In the genomic region with DNA sequence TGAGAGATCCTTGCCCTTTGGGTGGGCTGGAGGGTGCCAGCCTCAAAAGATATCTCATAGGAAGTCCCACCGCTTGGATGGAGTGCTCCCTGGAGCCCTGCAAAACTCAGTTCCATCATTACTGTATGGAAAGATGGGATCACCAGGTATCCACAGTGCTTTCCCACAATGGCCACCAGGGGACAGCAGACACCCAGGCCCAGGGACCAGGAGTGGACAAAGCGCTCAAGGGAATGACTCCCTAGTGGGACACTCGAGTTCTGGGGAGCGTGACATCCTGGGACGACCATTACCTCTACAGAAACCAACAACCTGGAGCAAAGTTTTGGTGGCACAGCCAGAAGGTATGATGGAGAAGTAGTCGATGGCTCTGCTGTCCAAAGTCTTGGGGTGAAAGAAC, we compare ENCODE assay signal across 11 mouse cellular contexts. TPM values are rescaled to one million over a fixed set of nuclear protein-coding genes. Genes with fewer than 3 reads are reported as not detected.
DNase-seq lines count a peak whose midpoint lies in the region; ATAC-seq and TF ChIP-seq lines count a peak whose summit lies in the region.
"Had no signal": no experiment of that assay in that cellular context is flagged by ENCODE, and none has a peak within 500 bp of the region (broad histone marks: within the 10 kb centered on the region; RNA-seq: fewer than 3 reads in every experiment).

No protein-coding gene starts in this region.

- intact Hi-C loops in heart, postnatal 10 days (cut with DNase I): loop anchor here (1.0 kb wide), 1 partner anchor 91 kb away; no protein-coding TSS in a partner anchor

- H3K4me2 ChIP-seq in hindbrain, embryonic 12.5 days (replicated peaks): no peak overlapping the region
- H3K4me2 ChIP-seq in CH12.LX (ENCODE audit: insufficient read depth, low read depth, poor library complexity, severe bottlenecking): no peak overlapping the region
- H3K4me2 ChIP-seq: embryonic facial prominence, embryonic 13.5 days had no signal

- no peak overlapping the region for H3K27ac ChIP-seq in hindbrain, embryonic 10.5 days
- no peak overlapping the region for H3K27ac ChIP-seq in hindbrain, embryonic 12.5 days
- H3K27ac ChIP-seq in CH12.LX (ENCODE audit: insufficient read depth, low read depth): no peak overlapping the region
- H3K27ac ChIP-seq: embryonic facial prominence, embryonic 13.5 days had no signal

- dilution Hi-C loops in CH12.LX (cut with MboI; ENCODE audit: extremely low pct_ligation_motif_present, extremely low pct_unique_long_range_greater_than_20kb, low sequenced_read_pairs): no loop called here

- no peaks in the 10 kb centered on the region for H3K4me1 ChIP-seq in hindbrain, embryonic 10.5 days (replicated peaks)
- H3K4me1 ChIP-seq in hindbrain, embryonic 12.5 days: no peaks in the 10 kb centered on the region
- peaks cover 0 to 2% of the 10 kb centered on the region in 2 experiments; a peak in 1 of 4 replicates for H3K4me1 ChIP-seq in CH12.LX (ENCODE audit: control insufficient read depth in 1 of 2, insufficient read depth in 2 of 2)
- H3K4me1 ChIP-seq: embryonic facial prominence, embryonic 13.5 days had no signal

- peak; percentile 75 to 85 for TF ChIP-seq CTCF in CH12.LX (conservative IDR thresholded peaks at IDR 0.05 in 1 of 2, IDR thresholded peaks at IDR 0.05 in 1 of 2; ENCODE audit: low read depth in 2 of 2, low read length in 2 of 2)

- no peak for TF ChIP-seq POLR2A in CH12.LX (IDR thresholded peaks at IDR 0.05; ENCODE audit: low read depth, low read length)

- no peaks in the 10 kb centered on the region for H3K36me3 ChIP-seq in hindbrain, embryonic 10.5 days
- H3K36me3 ChIP-seq in hindbrain, embryonic 12.5 days: no peaks in the 10 kb centered on the region
- no peaks in the 10 kb centered on the region for H3K36me3 ChIP-seq in CH12.LX (replicated peaks in 1 of 2; ENCODE audit: control insufficient read depth in 1 of 2, insufficient read depth in 1 of 2, low read length in 1 of 2)
- H3K36me3 ChIP-seq: embryonic facial prominence, embryonic 13.5 days had no signal

- in situ Hi-C loops in CH12.LX (cut with MboI; ENCODE audit: low pct_ligation_motif_present, low pct_unique_long_range_greater_than_20kb, low sequenced_read_pairs): loop anchor here (25.0 kb wide), 2 partner anchors 336 to 536 kb away; a partner anchor contains a TSS

- no peaks in the 10 kb centered on the region for H3K9me3 ChIP-seq in hindbrain, embryonic 10.5 days
- H3K9me3 ChIP-seq in hindbrain, embryonic 12.5 days (replicated peaks): no peaks in the 10 kb centered on the region
- no peaks in the 10 kb centered on the region for H3K9me3 ChIP-seq in CH12.LX (replicated peaks; ENCODE audit: low read length)
- H3K9me3 ChIP-seq: embryonic facial prominence, embryonic 13.5 days had no signal

- no peak for TF ChIP-seq EP300 in CH12.LX (IDR thresholded peaks at IDR 0.05; ENCODE audit: low read length)

- H3K27me3 ChIP-seq in hindbrain, embryonic 10.5 days (ENCODE audit: insufficient read depth, poor library complexity, severe bottlenecking): peaks cover 55% of the 10 kb centered on the region
- peaks cover 19% of the 10 kb centered on the region; the same call in 1 of the 2 replicates for H3K27me3 ChIP-seq in hindbrain, embryonic 12.5 days
- H3K27me3 ChIP-seq in CH12.LX (replicated peaks): peaks cover 83% of the 10 kb centered on the region

- no peaks in the 10 kb centered on the region for H3K79me2 ChIP-seq in CH12.LX (replicated peaks; ENCODE audit: control insufficient read depth, extremely low read depth, insufficient read depth, poor library complexity, severe bottlenecking)

- no peak overlapping the region for H3K4me3 ChIP-seq in hindbrain, embryonic 10.5 days
- no peak overlapping the region for H3K4me3 ChIP-seq in hindbrain, embryonic 12.5 days
- no peak overlapping the region for H3K4me3 ChIP-seq in CH12.LX (replicated peaks in 1 of 3; ENCODE audit: low read depth in 2 of 3, low read length in 2 of 3, poor library complexity in 1 of 3)
- H3K4me3 ChIP-seq: embryonic facial prominence, embryonic 13.5 days had no signal

- ATAC-seq in hindbrain, embryonic 12.5 days (ENCODE audit: low FRiP score): no peak

- peak; percentile 56 for TF ChIP-seq RAD21 in CH12.LX (IDR thresholded peaks at IDR 0.05; ENCODE audit: low read depth, low read length)

- H3K9ac ChIP-seq in hindbrain, embryonic 12.5 days: no peak overlapping the region
- no peak overlapping the region for H3K9ac ChIP-seq in CH12.LX (ENCODE audit: insufficient read depth, low read depth)
- H3K9ac ChIP-seq: embryonic facial prominence, embryonic 13.5 days had no signal

- DNase-seq in hindbrain, embryonic 10.5 days (ENCODE audit: low spot score): peak; percentile 37
- DNase-seq in CH12.LX (ENCODE audit: extremely low read depth): no peak
- peak; percentile 66 for DNase-seq in adipocyte (ENCODE audit: low spot score)
- DNase-seq in heart, postnatal 10 days: peak; percentile 39 to 67
- peak; percentile 26 to 36 for DNase-seq in lung, adult 18-20 months
- DNase-seq in testis, postnatal 10 days (ENCODE audit: low spot score): peak; percentile 69
- no peak for DNase-seq in gastrocnemius, postnatal 4 days (ENCODE audit: low spot score in 2 of 2)

- 42% methylated on average over 6 of the region's 6 CpGs for WGBS in hindbrain, embryonic 10.5 days
- WGBS in hindbrain, embryonic 12.5 days: 45% methylated on average over 6 of the region's 6 CpGs

TF ChIP-seq in CH12.LX, 34 proteins besides CTCF, POLR2A, EP300 and RAD21:
- TF ChIP-seq MAX (IDR thresholded peaks at IDR 0.05; ENCODE audit: low read length) (no peak), TCF12 (IDR thresholded peaks at IDR 0.05; ENCODE audit: low read depth, low read length) (0 out of 2 replicates have a peak, but pooled peaks have one; percentile 12), SMC3 (IDR thresholded peaks at IDR 0.05; ENCODE audit: low read depth, low read length) (peak; percentile 71)
TF ChIP-seq in CH12.LX: peak in this region for 2.

RNA-seq across cellular contexts. Expression of a gene that starts 8.7 kb away (rescaled TPM):
- 0.50 and 1.7 TPM in 2 replicates for polyA plus RNA-seq in hindbrain, embryonic 10.5 days (2016; fragmentation: Nextera tagmentation; extraction: Ambion mirVana)
- 0.85 and 1.9 TPM in 2 replicates for polyA plus RNA-seq in hindbrain, embryonic 12.5 days (2016; fragmentation: Nextera tagmentation; extraction: Ambion mirVana)
- total RNA-seq in CH12.LX (2012; rRNA removed) (not detected in 2 replicates), CH12.LX (2014; rRNA removed) (0.04 TPM in 1 of 2 replicates, not detected in the other)
- polyA plus RNA-seq in CH12.LX (2012; ENCODE audit: insufficient read length, low read depth): not detected in 2 replicates
- under 1 TPM in 1 of 2 experiments, not detected in 1; 0.05 TPM for total RNA-seq in heart, postnatal 10 days (2021)
- not detected for total RNA-seq in gastrocnemius, postnatal 4 days (2021)
- polyA plus RNA-seq: embryonic facial prominence, embryonic 13.5 days had no signal

RNA-seq across cellular contexts. Expression of a gene that starts 24.8 kb away (rescaled TPM):
- 0.12 TPM in 2 replicates for polyA plus RNA-seq in hindbrain, embryonic 10.5 days (2016; fragmentation: Nextera tagmentation; extraction: Ambion mirVana)
- 0.14 and 0.83 TPM in 2 replicates for polyA plus RNA-seq in hindbrain, embryonic 12.5 days (2016; fragmentation: Nextera tagmentation; extraction: Ambion mirVana)
- not detected in 2 replicates for total RNA-seq in CH12.LX (2012; rRNA removed)
- not detected in 2 replicates for total RNA-seq in CH12.LX (2014; rRNA removed)
- polyA plus RNA-seq in CH12.LX (2012; ENCODE audit: insufficient read length, low read depth): not detected in 2 replicates
- total RNA-seq in heart, postnatal 10 days (2021): under 1 TPM in 1 of 2 experiments, not detected in 1; 0.14 TPM
- under 1 TPM; 0.15 to 0.21 TPM for total RNA-seq in gastrocnemius, postnatal 4 days (2021)

RNA-seq across cellular contexts. Expression of a gene that starts 33.8 kb away (rescaled TPM):
- not detected in 2 replicates for polyA plus RNA-seq in hindbrain, embryonic 10.5 days (2016; fragmentation: Nextera tagmentation; extraction: Ambion mirVana)
- polyA plus RNA-seq in hindbrain, embryonic 12.5 days (2016; fragmentation: Nextera tagmentation; extraction: Ambion mirVana): 1.6 and 2.8 TPM in 2 replicates
- 0.55 TPM in 1 of 2 replicates, not detected in the other for total RNA-seq in CH12.LX (2012; rRNA removed)
- not detected in 2 replicates for total RNA-seq in CH12.LX (2014; rRNA removed)
- 0.30 and 0.78 TPM in 2 replicates for polyA plus RNA-seq in CH12.LX (2012; ENCODE audit: insufficient read length, low read depth)
- not detected for total RNA-seq in heart, postnatal 10 days (2021)
- total RNA-seq in gastrocnemius, postnatal 4 days (2021): not detected
- total RNA-seq: layer of hippocampus, postnatal 36 days had no signal
- polyA plus RNA-seq: embryonic facial prominence, embryonic 13.5 days had no signal

RNA-seq across cellular contexts. Expression of a gene that starts 41.5 kb away (rescaled TPM):
- 0.25 and 0.89 TPM in 2 replicates for polyA plus RNA-seq in hindbrain, embryonic 10.5 days (2016; fragmentation: Nextera tagmentation; extraction: Ambion mirVana)
- 7.0 and 7.6 TPM in 2 replicates for polyA plus RNA-seq in hindbrain, embryonic 12.5 days (2016; fragmentation: Nextera tagmentation; extraction: Ambion mirVana)
- total RNA-seq in CH12.LX (2012; rRNA removed) (not detected in 2 replicates), CH12.LX (2014; rRNA removed) (not detected in 2 replicates)
- not detected in 2 replicates for polyA plus RNA-seq in CH12.LX (2012; ENCODE audit: insufficient read length, low read depth)
- under 1 TPM in 1 of 2 experiments, not detected in 1; 0.67 TPM for total RNA-seq in heart, postnatal 10 days (2021)
- not detected for total RNA-seq in gastrocnemius, postnatal 4 days (2021)
- total RNA-seq: layer of hippocampus, postnatal 36 days had no signal
- polyA plus RNA-seq: embryonic facial prominence, embryonic 13.5 days; neural tube, embryonic 14.5 days had no signal

Comparison
In these comparisons a context has a peak if more than half of its experiments do, and no peak if none do; other contexts are left out.
1. DNase-seq: peak in hindbrain, embryonic 10.5 days (single experiment), adipocyte (single experiment), heart, postnatal 10 days (2 of 2), lung, adult 18-20 months (2 of 2) and testis, postnatal 10 days (single experiment); none in CH12.LX (single experiment) and gastrocnemius, postnatal 4 days (0 of 2).